In the genomic region with DNA sequence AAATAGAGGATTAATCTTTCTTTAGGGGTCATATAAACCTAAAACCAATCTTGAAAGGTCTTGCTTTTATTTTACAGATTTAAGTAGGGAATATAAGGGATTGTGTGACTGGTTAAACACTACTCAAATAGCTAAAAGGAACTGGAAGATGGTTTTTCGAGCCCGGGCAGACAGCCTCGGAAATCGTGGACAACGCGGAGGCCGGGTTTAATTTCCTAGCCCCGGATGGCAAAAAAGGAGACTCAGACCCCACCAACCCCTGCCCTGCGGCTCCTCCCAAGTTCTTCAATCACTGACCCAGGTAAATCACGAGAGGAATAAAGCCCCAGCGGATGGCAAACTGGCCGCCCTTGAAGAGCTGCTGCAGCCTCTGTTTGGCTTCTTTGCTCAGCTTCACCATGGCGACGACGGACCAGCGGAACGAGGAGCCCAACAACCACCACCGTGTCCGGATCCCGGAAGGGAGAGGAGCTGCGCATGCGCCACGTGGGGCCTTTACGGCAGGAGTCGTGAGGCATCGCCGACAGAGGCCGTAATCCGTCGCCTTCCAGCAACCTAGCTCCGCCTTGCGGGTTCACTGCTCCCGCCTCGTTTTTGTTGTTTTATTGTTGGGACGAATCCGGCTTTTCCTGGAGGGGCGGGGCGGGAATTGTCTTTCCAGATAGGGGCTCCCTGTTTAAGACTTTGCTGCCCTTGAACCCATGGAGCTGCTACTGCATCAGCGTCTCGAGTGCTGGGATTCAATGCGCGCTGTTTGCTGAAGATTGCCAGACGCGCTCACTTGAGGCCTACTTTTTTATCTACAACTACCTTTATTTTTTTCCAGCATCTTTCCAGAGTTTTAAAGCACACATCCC, we compare ENCODE assay signal across 8 mouse cellular contexts. TPM values are rescaled to one million over a fixed set of nuclear protein-coding genes. Genes with fewer than 3 reads are reported as not detected.
A peak's percentile ranks its signal among the peaks of the same experiment; 100 is the strongest.
DNase-seq lines count a peak whose midpoint lies in the region; ATAC-seq and TF ChIP-seq lines count a peak whose summit lies in the region.

Gene Tomm7, minus strand, starts transcription at position 488 of the 857 bp plus-strand sequence.

- no peaks in the 10 kb centered on the region for H3K27me3 ChIP-seq in embryonic facial prominence, embryonic 13.5 days
- H3K27me3 ChIP-seq in kidney, adult 2 months (replicated peaks; ENCODE audit: control insufficient read depth, insufficient read depth, low read length) = no peaks in the 10 kb centered on the region
- no peaks in the 10 kb centered on the region for H3K27me3 ChIP-seq in limb, embryonic 12.5 days
- no peaks in the 10 kb centered on the region for H3K27me3 ChIP-seq in midbrain, embryonic 15.5 days (replicated peaks)
- no peaks in the 10 kb centered on the region for H3K27me3 ChIP-seq in spleen, adult 2 months (ENCODE audit: control insufficient read depth, insufficient read depth, low read length)

- H3K9me3 ChIP-seq in embryonic facial prominence, embryonic 13.5 days = no peaks in the 10 kb centered on the region
- H3K9me3 ChIP-seq in limb, embryonic 12.5 days = no peaks in the 10 kb centered on the region
- H3K9me3 ChIP-seq in midbrain, embryonic 15.5 days = no peaks in the 10 kb centered on the region

- DNase-seq in 3134 (ENCODE audit: extremely low read depth, insufficient read length, low spot score) = peak; percentile 94
- peak; percentile 98 for DNase-seq in adrenal gland, postnatal 36 days
- peak; percentile 96 to 99 for DNase-seq in heart, adult 18-20 months
- DNase-seq in kidney, adult 2 months = peak; percentile 98
- DNase-seq in spleen, adult 2 months (ENCODE audit: low read depth in 1 of 2, low spot score in 2 of 2) = peak; percentile 92 to 96

- H3K4me3 ChIP-seq in embryonic facial prominence, embryonic 13.5 days = peak within 1 kb of the TSS; percentile 75
- peak within 1 kb of the TSS; percentile 88 for H3K4me3 ChIP-seq in kidney, adult 2 months (ENCODE audit: insufficient read depth, low read depth, low read length)
- H3K4me3 ChIP-seq in limb, embryonic 12.5 days (replicated peaks) = peak within 1 kb of the TSS; percentile 67
- peak within 1 kb of the TSS; percentile 88 for H3K4me3 ChIP-seq in midbrain, embryonic 15.5 days
- peak within 1 kb of the TSS; percentile 83 for H3K4me3 ChIP-seq in spleen, adult 2 months (ENCODE audit: extremely low read depth, insufficient read depth, insufficient read length)

- WGBS in embryonic facial prominence, embryonic 13.5 days = under 1% methylated on average over 44 of the region's 44 CpGs
- under 1% methylated on average over 44 of the region's 44 CpGs for WGBS in kidney, adult 2 months
- under 1% methylated on average over 44 of the region's 44 CpGs for WGBS in limb, embryonic 12.5 days
- WGBS in midbrain, embryonic 15.5 days = under 1% methylated on average over 44 of the region's 44 CpGs
- WGBS in spleen, adult 2 months = under 1% methylated on average over 44 of the region's 44 CpGs

- peaks cover 12% of the 10 kb centered on the region for H3K36me3 ChIP-seq in embryonic facial prominence, embryonic 13.5 days
- peaks cover 4% of the 10 kb centered on the region; the same call in 1 of the 2 replicates for H3K36me3 ChIP-seq in kidney, adult 2 months (ENCODE audit: control insufficient read depth, insufficient read depth, low read length)
- H3K36me3 ChIP-seq in limb, embryonic 12.5 days = peaks cover 21% of the 10 kb centered on the region
- peaks cover 11% of the 10 kb centered on the region for H3K36me3 ChIP-seq in midbrain, embryonic 15.5 days (replicated peaks)
- H3K36me3 ChIP-seq in spleen, adult 2 months (ENCODE audit: control insufficient read depth, insufficient read depth, low read length) = peaks cover 2% of the 10 kb centered on the region

- peak within 1 kb of the TSS; percentile 88 for H3K9ac ChIP-seq in embryonic facial prominence, embryonic 13.5 days
- peak within 1 kb of the TSS; percentile 73 for H3K9ac ChIP-seq in limb, embryonic 12.5 days (replicated peaks)
- H3K9ac ChIP-seq in midbrain, embryonic 15.5 days = peak within 1 kb of the TSS; percentile 90

- H3K4me1 ChIP-seq in embryonic facial prominence, embryonic 13.5 days = peaks cover 13% of the 10 kb centered on the region
- H3K4me1 ChIP-seq in kidney, adult 2 months (ENCODE audit: control insufficient read depth, insufficient read depth, low read length) = peaks cover 9% of the 10 kb centered on the region; the same call in 1 of the 2 replicates
- peaks cover 10% of the 10 kb centered on the region for H3K4me1 ChIP-seq in limb, embryonic 12.5 days (replicated peaks)
- H3K4me1 ChIP-seq in midbrain, embryonic 15.5 days = peaks cover 21% of the 10 kb centered on the region
- no peaks in the 10 kb centered on the region for H3K4me1 ChIP-seq in spleen, adult 2 months (ENCODE audit: control insufficient read depth, insufficient read depth, insufficient read length)

- peak within 1 kb of the TSS; percentile 74 for H3K4me2 ChIP-seq in embryonic facial prominence, embryonic 13.5 days
- H3K4me2 ChIP-seq in limb, embryonic 12.5 days = peak within 1 kb of the TSS; percentile 76
- H3K4me2 ChIP-seq in midbrain, embryonic 15.5 days = peak within 1 kb of the TSS; percentile 68

- TF ChIP-seq POLR2A in kidney, adult 2 months (IDR thresholded peaks at IDR 0.05; ENCODE audit: low read depth, low read length) = peak; percentile 60
- TF ChIP-seq POLR2A in spleen, adult 2 months (IDR thresholded peaks at IDR 0.05; ENCODE audit: low read depth, low read length) = peak; percentile 60; the same call in 1 of the 2 replicates

- H3K27ac ChIP-seq in embryonic facial prominence, embryonic 13.5 days = peak within 1 kb of the TSS; percentile 91
- H3K27ac ChIP-seq in kidney, adult 2 months (ENCODE audit: insufficient read depth, low read depth, low read length) = peak within 1 kb of the TSS; percentile 87
- peak within 1 kb of the TSS; percentile 87 for H3K27ac ChIP-seq in limb, embryonic 12.5 days
- peak within 1 kb of the TSS; percentile 88 for H3K27ac ChIP-seq in midbrain, embryonic 15.5 days
- peak within 1 kb of the TSS; percentile 73 for H3K27ac ChIP-seq in spleen, adult 2 months (ENCODE audit: insufficient read depth, low read length)

- TF ChIP-seq CTCF in kidney, adult 2 months (conservative IDR thresholded peaks at IDR 0.05; ENCODE audit: insufficient read depth, insufficient read length, low read depth, low read length) = no peak
- no peak for TF ChIP-seq CTCF in spleen, adult 2 months (IDR thresholded peaks at IDR 0.05; ENCODE audit: extremely low read depth, insufficient read depth, insufficient read length, insufficient replicate concordance)

- ATAC-seq in embryonic facial prominence, embryonic 13.5 days (ENCODE audit: insufficient number of reproducible peaks, insufficient read depth, low FRiP score, low TSS enrichment, low read depth) = peak; percentile 87
- ATAC-seq in limb, embryonic 12.5 days (ENCODE audit: insufficient number of reproducible peaks, insufficient read depth, low FRiP score, low TSS enrichment, low read depth) = peak; percentile 89
- ATAC-seq in midbrain, embryonic 15.5 days (replicated peaks) = peak; percentile 95

RNA-seq across cellular contexts. Expression of gene Tomm7, which starts in this region (rescaled TPM):
- total RNA-seq in adrenal gland, postnatal 36 days (2021) = 100 to 1,000 TPM; 118 to 121 TPM
- polyA plus RNA-seq in embryonic facial prominence, embryonic 13.5 days (2015; fragmentation: Nextera tagmentation; extraction: Ambion mirVana) = 111 and 123 TPM in 2 replicates
- total RNA-seq in heart, adult 18-20 months (2021) = 100 to 1,000 TPM; 110 to 111 TPM
- polyA plus RNA-seq in kidney, adult 2 months (2012; rRNA removed) = 49.4 and 80.7 TPM in 2 replicates
- 141 and 147 TPM in 2 replicates for polyA plus RNA-seq in limb, embryonic 12.5 days (2016; fragmentation: Nextera tagmentation; extraction: Ambion mirVana)
- polyA plus RNA-seq in midbrain, embryonic 15.5 days (2015; fragmentation: Nextera tagmentation; extraction: Ambion mirVana) = 68.8 and 77.0 TPM in 2 replicates
- 10.3 and 12.6 TPM in 2 replicates for polyA plus RNA-seq in spleen, adult 2 months (2012; rRNA removed)

Comparison
In these comparisons a context has a peak if more than half of its experiments do, and no peak if none do; other contexts are left out.
1. Peak in every context shown above with its lines: DNase-seq, ATAC-seq, H3K4me3 ChIP-seq and H3K27ac ChIP-seq.